Mouse (Mus musculus): Measurements from ENCODE around the gene Tmem53. TPM values are rescaled to one million over a fixed set of nuclear protein-coding genes. Genes with fewer than 3 reads are reported as not detected.
A peak's percentile ranks its signal among the peaks of the same experiment; 100 is the strongest.
"Not testable (repeated sequence)": the region's sequence is repeated elsewhere in the genome, so short reads cannot be mapped to it uniquely, and the experiment has no call there.

Gene Tmem53
- total RNA-seq, 4 experiments from 2014 or later, result 4.2 to 5.9 (median 5.7) TPM

GRCm38 (mm10) chr4:117250982-117251381, 769 bp upstream of the Tmem53 start:
- no peak for DNase-seq (ENCODE audit: low spot score in 2 of 2)

- DNase-seq (ENCODE audit: low spot score in 2 of 2), result no peak
Observed at GRCm38 (mm10) chr4:117252351-117252750, 600 bp downstream of the Tmem53 start.

GRCm38 (mm10) chr4:117252755-117253154, 1.0 kb downstream of the Tmem53 start:
- DNase-seq (ENCODE audit: low spot score in 2 of 2), result no peak

- DNase-seq (ENCODE audit: low spot score in 2 of 2), result no peak
Observed at GRCm38 (mm10) chr4:117253218-117254016, 1.7 kb downstream of the Tmem53 start.

- no peak for DNase-seq (ENCODE audit: low spot score in 2 of 2)
Observed at GRCm38 (mm10) chr4:117254017-117254627, 2.4 kb downstream of the Tmem53 start.

GRCm38 (mm10) chr4:117254672-117255071, 2.9 kb downstream of the Tmem53 start:
- DNase-seq (ENCODE audit: low spot score in 2 of 2), result no peak

- DNase-seq (ENCODE audit: low spot score in 2 of 2), result not testable (repeated sequence)
Observed at GRCm38 (mm10) chr4:117259909-117260308, 8.2 kb downstream of the Tmem53 start.

- no peak for DNase-seq (ENCODE audit: low spot score in 2 of 2)
Observed at GRCm38 (mm10) chr4:117261222-117261621, 9.5 kb downstream of the Tmem53 start.

GRCm38 (mm10) chr4:117262101-117262913, 10.6 kb downstream of the Tmem53 start:
- no peak for DNase-seq (ENCODE audit: low spot score in 2 of 2)

GRCm38 (mm10) chr4:117262987-117263386, 11.2 kb downstream of the Tmem53 start:
- DNase-seq (ENCODE audit: low spot score in 2 of 2), result no peak

- DNase-seq (ENCODE audit: low spot score in 2 of 2), result peak in 1 of 2 experiments; percentile 88
Observed at GRCm38 (mm10) chr4:117267284-117267683, 15.5 kb downstream of the Tmem53 start.

GRCm38 (mm10) chr4:117267831-117268437, 16.2 kb downstream of the Tmem53 start:
- no peak for DNase-seq (ENCODE audit: low spot score in 2 of 2)

GRCm38 (mm10) chr4:117270278-117270677, 18.5 kb downstream of the Tmem53 start:
- DNase-seq (ENCODE audit: low spot score in 2 of 2), result peak in 1 of 2 experiments; percentile 81

- no peak for DNase-seq (ENCODE audit: low spot score in 2 of 2)
Observed at GRCm38 (mm10) chr4:117272459-117272858, 20.7 kb downstream of the Tmem53 start.

- no peak for DNase-seq (ENCODE audit: low spot score in 2 of 2)
Observed at GRCm38 (mm10) chr4:117274720-117275119, 23.0 kb downstream of the Tmem53 start.

GRCm38 (mm10) chr4:117276281-117276711, 24.5 kb downstream of the Tmem53 start:
- no peak for DNase-seq (ENCODE audit: low spot score in 2 of 2)

- DNase-seq (ENCODE audit: low spot score in 2 of 2), result peak in 1 of 2 experiments; percentile 46
Observed at GRCm38 (mm10) chr4:117277021-117277420, 25.3 kb downstream of the Tmem53 start.

- DNase-seq (ENCODE audit: low spot score in 2 of 2), result no peak
Observed at GRCm38 (mm10) chr4:117277687-117278086, 25.9 kb downstream of the Tmem53 start.

- no peak for DNase-seq (ENCODE audit: low spot score in 2 of 2)
Observed at GRCm38 (mm10) chr4:117278381-117279252, 26.9 kb downstream of the Tmem53 start.

GRCm38 (mm10) chr4:117279253-117279642, 27.5 kb downstream of the Tmem53 start:
- DNase-seq (ENCODE audit: low spot score in 2 of 2), result no peak

Data from layer of hippocampus, adult 8-10 months (tissue).